Mouse (Mus musculus) testis, adult 2 months (tissue): ENCODE results near the gene Atxn1.

Experiments
- CTCF ChIP-seq: fragments of 200-500 bp; IDR thresholded peaks from 2 replicates; pipeline ENCODE4 v1.5.1; 2012; ENCODE audit warnings: low read depth, mild to moderate bottlenecking, inconsistent platforms, low read length, moderate library complexity; ENCODE audit not compliant: control insufficient read depth, insufficient read depth, insufficient replicate concordance
- POLR2A ChIP-seq: fragments of 200-500 bp; IDR thresholded peaks from 2 replicates; pipeline ENCODE4 v1.6.1; 2012; ENCODE audit warnings: low read depth, mild to moderate bottlenecking, inconsistent platforms, low read length, moderate library complexity; ENCODE audit not compliant: control insufficient read depth

- TF ChIP-seq CTCF = no peak
- no peak for TF ChIP-seq POLR2A
Observed at GRCm38 (mm10) chr13:45915026-45915425, 49.8 kb downstream of the Atxn1 start.
